Mouse (Mus musculus) midbrain, embryonic 15.5 days (tissue): ENCODE data around the gene Tlk1. TPM values are rescaled to one million over a fixed set of nuclear protein-coding genes. Genes with fewer than 3 reads are reported as not detected.

Source experiments
- polyA plus RNA-seq: library from polyadenylated mRNA; unstranded; fragments of >200 nt; fragmentation: Nextera tagmentation; extraction: Ambion mirVana; gene quantifications from 2 replicates; pipeline ENCODE4 v1.2.1, GENCODE M21; 2015

Tlk1 gene
- polyA plus RNA-seq, 1 experiment from 2014 or later: 27.1 TPM

Other genes starting within 250 kb of the Tlk1 start
- 137 and 141 TPM in 2 replicates for gene Gorasp2, start 164.2 kb downstream of the Tlk1 start, polyA plus RNA-seq
- gene Gm26558, start 163.6 kb downstream of the Tlk1 start, polyA plus RNA-seq: 4.6 and 5.6 TPM in 2 replicates
- 32.9 and 33.7 TPM in 2 replicates for gene Dcaf17, start 229.6 kb upstream of the Tlk1 start, polyA plus RNA-seq
- 11.4 and 11.9 TPM in 2 replicates for gene Mettl8, start 229.9 kb upstream of the Tlk1 start, polyA plus RNA-seq